Mouse (Mus musculus) CH12.LX (cell line): ENCODE results near the gene Cbl. TPM values are rescaled to one million over a fixed set of nuclear protein-coding genes. Genes with fewer than 3 reads are reported as not detected.

Source experiments
- polyA plus RNA-seq: library from polyadenylated mRNA; unstranded; fragments of >175 nt; gene quantifications from 2 replicates; pipeline ENCODE4 v1.2.1, GENCODE M21; 2012; ENCODE audit warnings: low read depth; ENCODE audit not compliant: insufficient read length
- total RNA-seq, 2 experiments: library from RNA; depleted of rRNA; stranded (reverse); fragments of 300-350 nt in 1 of 2; fragments of >200 nt in 1 of 2; gene quantifications; 2 replicates each; pipeline ENCODE4 v1.2.3; 2012 to 2014

Cbl gene
- total and polyA plus RNA-seq, 3 experiments: 8.3 to 39.0 (median 11.9) TPM

Other genes with a start within 250 kb of the Cbl start
Only the 20 nearest of the 25 such genes appear.
- gene Usp2, start 167.0 kb downstream of the Cbl start, total RNA-seq (2012; rRNA removed): 1.3 and 2.2 TPM in 2 replicates
- gene Usp2, start 167.0 kb downstream of the Cbl start, total RNA-seq (2014; rRNA removed): 1.6 and 2.3 TPM in 2 replicates
- gene Usp2, start 167.0 kb downstream of the Cbl start, polyA plus RNA-seq: 1.7 and 2.1 TPM in 2 replicates
- gene Mfrp, start 132.3 kb downstream of the Cbl start, total RNA-seq (2012; rRNA removed): 0.04 TPM in 1 of 2 replicates, not detected in the other
- not detected in 2 replicates for gene Mfrp, start 132.3 kb downstream of the Cbl start, total RNA-seq (2014; rRNA removed)
- not detected in 2 replicates for gene Mfrp, start 132.3 kb downstream of the Cbl start, polyA plus RNA-seq
- not detected in 2 replicates for gene C1qtnf5, start 126.8 kb downstream of the Cbl start, total RNA-seq (2012; rRNA removed)
- not detected in 2 replicates for gene C1qtnf5, start 126.8 kb downstream of the Cbl start, total RNA-seq (2014; rRNA removed)
- not detected in 2 replicates for gene C1qtnf5, start 126.8 kb downstream of the Cbl start, polyA plus RNA-seq
- not detected in 2 replicates for gene Gm49380, start 120.5 kb downstream of the Cbl start, total RNA-seq (2012; rRNA removed)
- gene Gm49380, start 120.5 kb downstream of the Cbl start, total RNA-seq (2014; rRNA removed): not detected in 2 replicates
- not detected in 2 replicates for gene Gm49380, start 120.5 kb downstream of the Cbl start, polyA plus RNA-seq
- gene Rnf26, start 120.5 kb downstream of the Cbl start, total RNA-seq (2012; rRNA removed): 15.3 and 15.4 TPM in 2 replicates
- 9.2 and 11.7 TPM in 2 replicates for gene Rnf26, start 120.5 kb downstream of the Cbl start, total RNA-seq (2014; rRNA removed)
- gene Rnf26, start 120.5 kb downstream of the Cbl start, polyA plus RNA-seq: 31.5 and 40.0 TPM in 2 replicates
- gene Mcam, start 99.6 kb downstream of the Cbl start, total RNA-seq (2012; rRNA removed): 0.98 and 1.1 TPM in 2 replicates
- 0.56 and 0.73 TPM in 2 replicates for gene Mcam, start 99.6 kb downstream of the Cbl start, total RNA-seq (2014; rRNA removed)
- gene Mcam, start 99.6 kb downstream of the Cbl start, polyA plus RNA-seq: 0.40 and 0.57 TPM in 2 replicates
- gene Ccdc153, start 6.6 kb upstream of the Cbl start, total RNA-seq (2012; rRNA removed): not detected in 2 replicates
- gene Ccdc153, start 6.6 kb upstream of the Cbl start, total RNA-seq (2014; rRNA removed): not detected in 2 replicates
- gene Ccdc153, start 6.6 kb upstream of the Cbl start, polyA plus RNA-seq: not detected in 2 replicates
- 0.13 TPM in 1 of 2 replicates, not detected in the other for gene Pdzd3, start 17.4 kb upstream of the Cbl start, total RNA-seq (2012; rRNA removed)
- 0.09 TPM in 1 of 2 replicates, not detected in the other for gene Pdzd3, start 17.4 kb upstream of the Cbl start, total RNA-seq (2014; rRNA removed)
- gene Pdzd3, start 17.4 kb upstream of the Cbl start, polyA plus RNA-seq: 0.21 and 0.26 TPM in 2 replicates
- gene Nlrx1, start 34.5 kb upstream of the Cbl start, total RNA-seq (2012; rRNA removed): 8.8 and 10.9 TPM in 2 replicates
- gene Nlrx1, start 34.5 kb upstream of the Cbl start, total RNA-seq (2014; rRNA removed): 8.0 and 8.8 TPM in 2 replicates
- gene Nlrx1, start 34.5 kb upstream of the Cbl start, polyA plus RNA-seq: 12.6 and 15.4 TPM in 2 replicates
- gene Abcg4, start 54.6 kb upstream of the Cbl start, total RNA-seq (2012; rRNA removed): 0.38 and 0.72 TPM in 2 replicates
- gene Abcg4, start 54.6 kb upstream of the Cbl start, total RNA-seq (2014; rRNA removed): 0.23 TPM in 2 replicates
- 0.82 and 1.1 TPM in 2 replicates for gene Abcg4, start 54.6 kb upstream of the Cbl start, polyA plus RNA-seq
- 16.5 and 16.6 TPM in 2 replicates for gene Hinfp, start 71.6 kb upstream of the Cbl start, total RNA-seq (2012; rRNA removed)
- gene Hinfp, start 71.6 kb upstream of the Cbl start, total RNA-seq (2014; rRNA removed): 13.6 and 14.0 TPM in 2 replicates
- gene Hinfp, start 71.6 kb upstream of the Cbl start, polyA plus RNA-seq: 18.9 and 22.3 TPM in 2 replicates
- gene C2cd2l, start 86.2 kb upstream of the Cbl start, total RNA-seq (2012; rRNA removed): 7.2 TPM in 2 replicates
- gene C2cd2l, start 86.2 kb upstream of the Cbl start, total RNA-seq (2014; rRNA removed): 2.5 and 2.9 TPM in 2 replicates
- 7.3 and 8.6 TPM in 2 replicates for gene C2cd2l, start 86.2 kb upstream of the Cbl start, polyA plus RNA-seq
- 15.8 and 16.2 TPM in 2 replicates for gene Dpagt1, start 92.0 kb upstream of the Cbl start, total RNA-seq (2012; rRNA removed)
- gene Dpagt1, start 92.0 kb upstream of the Cbl start, total RNA-seq (2014; rRNA removed): 6.4 and 8.5 TPM in 2 replicates
- gene Dpagt1, start 92.0 kb upstream of the Cbl start, polyA plus RNA-seq: 31.5 and 41.7 TPM in 2 replicates
- 488 and 589 TPM in 2 replicates for gene H2afx, start 100.6 kb upstream of the Cbl start, total RNA-seq (2012; rRNA removed)
- 32.5 and 36.3 TPM in 2 replicates for gene H2afx, start 100.6 kb upstream of the Cbl start, total RNA-seq (2014; rRNA removed)
- gene H2afx, start 100.6 kb upstream of the Cbl start, polyA plus RNA-seq: 39.5 and 56.6 TPM in 2 replicates
- 74.0 and 80.9 TPM in 2 replicates for gene Hmbs, start 110.2 kb upstream of the Cbl start, total RNA-seq (2012; rRNA removed)
- gene Hmbs, start 110.2 kb upstream of the Cbl start, total RNA-seq (2014; rRNA removed): 73.7 and 75.2 TPM in 2 replicates
- gene Hmbs, start 110.2 kb upstream of the Cbl start, polyA plus RNA-seq: 65.0 and 65.1 TPM in 2 replicates
- 21.4 and 22.1 TPM in 2 replicates for gene Vps11, start 127.6 kb upstream of the Cbl start, total RNA-seq (2012; rRNA removed)
- gene Vps11, start 127.6 kb upstream of the Cbl start, total RNA-seq (2014; rRNA removed): 16.1 and 17.4 TPM in 2 replicates
- 23.2 and 24.8 TPM in 2 replicates for gene Vps11, start 127.6 kb upstream of the Cbl start, polyA plus RNA-seq
- gene Hyou1, start 145.4 kb upstream of the Cbl start, total RNA-seq (2012; rRNA removed): 88.7 and 148 TPM in 2 replicates
- 31.9 and 32.6 TPM in 2 replicates for gene Hyou1, start 145.4 kb upstream of the Cbl start, total RNA-seq (2014; rRNA removed)
- 89.9 and 90.8 TPM in 2 replicates for gene Hyou1, start 145.4 kb upstream of the Cbl start, polyA plus RNA-seq
- gene Slc37a4, start 162.8 kb upstream of the Cbl start, total RNA-seq (2012; rRNA removed): 13.8 and 25.5 TPM in 2 replicates
- gene Slc37a4, start 162.8 kb upstream of the Cbl start, total RNA-seq (2014; rRNA removed): 29.9 and 38.7 TPM in 2 replicates
- 10.3 and 11.7 TPM in 2 replicates for gene Slc37a4, start 162.8 kb upstream of the Cbl start, polyA plus RNA-seq
- gene Rps25, start 173.1 kb upstream of the Cbl start, total RNA-seq (2012; rRNA removed): 2,535 and 3,076 TPM in 2 replicates
- gene Rps25, start 173.1 kb upstream of the Cbl start, total RNA-seq (2014; rRNA removed): 3,131 and 3,378 TPM in 2 replicates
- 2,547 and 3,250 TPM in 2 replicates for gene Rps25, start 173.1 kb upstream of the Cbl start, polyA plus RNA-seq
- gene Trappc4, start 173.6 kb upstream of the Cbl start, total RNA-seq (2012; rRNA removed): 81.3 and 88.2 TPM in 2 replicates
- 125 and 135 TPM in 2 replicates for gene Trappc4, start 173.6 kb upstream of the Cbl start, total RNA-seq (2014; rRNA removed)
- gene Trappc4, start 173.6 kb upstream of the Cbl start, polyA plus RNA-seq: 55.9 and 69.2 TPM in 2 replicates